Mouse (Mus musculus) midbrain, embryonic 15.5 days (tissue): ENCODE measurements at regions not wholly inside any gene's neighbourhood (a gene's known extent, or its start where the extent isn't known, plus 50 kb on each side); places are given as distances from the start of the nearest gene placed in this dataset.

Source experiments
- ATAC-seq: fragments of 200-750 bp; cut with Nextera tagmentation; replicated peaks from 2 replicates; pipeline ENCODE4 v1.8.0; 2017; ENCODE audit warnings: moderate TSS enrichment
- H3K27ac ChIP-seq: fragments of 300-500 bp; sonication (generic); 2 replicates; pipeline ENCODE4 v1.5.1; 2015; ENCODE audit warnings: mild to moderate bottlenecking, inconsistent platforms
- H3K27me3 ChIP-seq: fragments of 300-500 bp; sonication (generic); replicated peaks from 2 replicates; pipeline ENCODE4 v1.6.1; 2015; ENCODE audit warnings: inconsistent platforms
- H3K36me3 ChIP-seq: fragments of 300-500 bp; sonication (generic); replicated peaks from 2 replicates; pipeline ENCODE4 v1.6.1; 2015; ENCODE audit warnings: inconsistent platforms
- H3K4me1 ChIP-seq: fragments of 300-500 bp; sonication (generic); 2 replicates; pipeline ENCODE4 v1.6.1; 2015; ENCODE audit warnings: inconsistent platforms
- H3K4me2 ChIP-seq: fragments of 300-500 bp; sonication (generic); 2 replicates; pipeline ENCODE4 v1.6.1; 2015; ENCODE audit warnings: inconsistent platforms, mild to moderate bottlenecking, moderate library complexity
- H3K4me3 ChIP-seq: fragments of 300-500 bp; sonication (generic); 2 replicates; pipeline ENCODE4 v1.5.1; 2015; ENCODE audit warnings: mild to moderate bottlenecking, inconsistent platforms
- H3K9ac ChIP-seq: fragments of 300-500 bp; sonication (generic); 2 replicates; pipeline ENCODE4 v1.6.1; 2015; ENCODE audit warnings: mild to moderate bottlenecking, inconsistent platforms
- H3K9me3 ChIP-seq: fragments of 300-500 bp; sonication (generic); 2 replicates; pipeline ENCODE4 v1.6.1; 2016; ENCODE audit warnings: inconsistent platforms
- WGBS: fragments of 180-500 bp; shearing (Covaris S2); methylation state at CpG from one replicate; pipeline ENCODE4 v1.1.7; 2015; ENCODE audit warnings: mixed read lengths; 5-methylcytosine and 5-hydroxymethylcytosine counted together

GRCm38 (mm10) chr12:110026033-110026750, 252.7 kb upstream of the Dio3 start:
- H3K36me3 ChIP-seq, result no peaks in the 10 kb centered on the region
- H3K9ac ChIP-seq, result no peak overlapping the region
- no peaks in the 10 kb centered on the region for H3K9me3 ChIP-seq
- H3K27ac ChIP-seq, result no peak overlapping the region
- WGBS, result 31% methylated on average over 11 of the region's 11 CpGs
- H3K27me3 ChIP-seq, result no peaks in the 10 kb centered on the region
- H3K4me3 ChIP-seq, result no peak overlapping the region
- no peak for ATAC-seq
- peaks cover 19% of the 10 kb centered on the region for H3K4me1 ChIP-seq
- no peak overlapping the region for H3K4me2 ChIP-seq

- Histone ChIP-seq H3K36me3 (no peaks in the 10 kb centered on the region), H3K4me2 (no peak overlapping the region), H3K9ac (no peak overlapping the region), H3K27ac (no peak overlapping the region), H3K4me3 (no peak overlapping the region), H3K9me3 (no peaks in the 10 kb centered on the region), H3K27me3 (no peaks in the 10 kb centered on the region), H3K4me1 (peaks cover 19% of the 10 kb centered on the region)
- ATAC-seq, result no peak
- WGBS, result 66% methylated on average over 6 of the region's 6 CpGs
These were observed 251.5 kb upstream of the Dio3 start for GRCm38 (mm10) chr12:110027345-110027744.

GRCm38 (mm10) chr12:110027976-110028375, 250.9 kb upstream of the Dio3 start:
- WGBS, result 60% methylated on average over 12 of the region's 12 CpGs
- ATAC-seq, result no peak

GRCm38 (mm10) chr12:110028646-110029045, 250.2 kb upstream of the Dio3 start:
- no peak for ATAC-seq

More at GRCm38 (mm10) chr12:110027976-110028375, 250.9 kb upstream of the Dio3 start:
- Histone ChIP-seq H3K4me1 (peaks cover 19% of the 10 kb centered on the region), H3K4me3 (no peak overlapping the region), H3K9me3 (no peaks in the 10 kb centered on the region), H3K36me3 (no peaks in the 10 kb centered on the region), H3K27ac (no peak overlapping the region), H3K27me3 (no peaks in the 10 kb centered on the region), H3K9ac (no peak overlapping the region), H3K4me2 (no peak overlapping the region)

GRCm38 (mm10) chr12:110031326-110031725, 247.5 kb upstream of the Dio3 start:
- WGBS, result 57% methylated on average over 6 of the region's 6 CpGs
- Histone ChIP-seq H3K9me3 (no peaks in the 10 kb centered on the region), H3K27me3 (no peaks in the 10 kb centered on the region), H3K27ac (no peak overlapping the region), H3K4me1 (peaks cover 12% of the 10 kb centered on the region), H3K36me3 (no peaks in the 10 kb centered on the region), H3K9ac (no peak overlapping the region), H3K4me2 (no peak overlapping the region), H3K4me3 (no peak overlapping the region)
- ATAC-seq, result no peak

More at GRCm38 (mm10) chr12:110028646-110029045, 250.2 kb upstream of the Dio3 start:
- H3K27ac ChIP-seq, result no peak overlapping the region
- no peak overlapping the region for H3K9ac ChIP-seq
- no peak overlapping the region for H3K4me2 ChIP-seq
- H3K27me3 ChIP-seq, result no peaks in the 10 kb centered on the region
- H3K9me3 ChIP-seq, result no peaks in the 10 kb centered on the region
- H3K4me1 ChIP-seq, result peaks cover 19% of the 10 kb centered on the region
- 71% methylated on average over 9 of the region's 9 CpGs for WGBS
- H3K36me3 ChIP-seq, result no peaks in the 10 kb centered on the region
- H3K4me3 ChIP-seq, result no peak overlapping the region

GRCm38 (mm10) chr12:110035171-110035570, 243.7 kb upstream of the Dio3 start:
- no peak for ATAC-seq
- WGBS, result 75% methylated on average over 8 of the region's 8 CpGs
- no peaks in the 10 kb centered on the region for H3K4me1 ChIP-seq

GRCm38 (mm10) chr12:110040682-110041081, 238.2 kb upstream of the Dio3 start:
- H3K27me3 ChIP-seq, result no peaks in the 10 kb centered on the region
- no peak overlapping the region for H3K4me3 ChIP-seq
- no peak overlapping the region for H3K4me2 ChIP-seq
- ATAC-seq, result no peak
- no peaks in the 10 kb centered on the region for H3K9me3 ChIP-seq
- WGBS, result 59% methylated on average over 15 of the region's 15 CpGs
- no peaks in the 10 kb centered on the region for H3K4me1 ChIP-seq
- no peak overlapping the region for H3K27ac ChIP-seq
- H3K9ac ChIP-seq, result no peak overlapping the region
- H3K36me3 ChIP-seq, result no peaks in the 10 kb centered on the region

More at GRCm38 (mm10) chr12:110035171-110035570, 243.7 kb upstream of the Dio3 start:
- Histone ChIP-seq H3K9ac (no peak overlapping the region), H3K4me2 (no peak overlapping the region), H3K27ac (no peak overlapping the region), H3K27me3 (no peaks in the 10 kb centered on the region), H3K4me3 (no peak overlapping the region), H3K9me3 (no peaks in the 10 kb centered on the region), H3K36me3 (no peaks in the 10 kb centered on the region)

GRCm38 (mm10) chr12:110041782-110042181, 237.1 kb upstream of the Dio3 start:
- no peak overlapping the region for H3K27ac ChIP-seq
- no peak overlapping the region for H3K4me3 ChIP-seq
- no peaks in the 10 kb centered on the region for H3K36me3 ChIP-seq
- no peaks in the 10 kb centered on the region for H3K9me3 ChIP-seq
- no peak overlapping the region for H3K9ac ChIP-seq
- 71% methylated on average over 3 of the region's 3 CpGs for WGBS
- no peaks in the 10 kb centered on the region for H3K27me3 ChIP-seq
- no peak overlapping the region for H3K4me2 ChIP-seq
- no peak for ATAC-seq
- H3K4me1 ChIP-seq, result no peaks in the 10 kb centered on the region

GRCm38 (mm10) chr12:110044266-110044665, 234.6 kb upstream of the Dio3 start:
- Histone ChIP-seq H3K9ac (no peak overlapping the region), H3K4me2 (no peak overlapping the region), H3K36me3 (no peaks in the 10 kb centered on the region), H3K9me3 (no peaks in the 10 kb centered on the region), H3K27ac (no peak overlapping the region), H3K27me3 (no peaks in the 10 kb centered on the region), H3K4me1 (no peaks in the 10 kb centered on the region), H3K4me3 (no peak overlapping the region)
- 80% methylated on average over 5 of the region's 5 CpGs for WGBS
- no peak for ATAC-seq

GRCm38 (mm10) chr12:110044721-110045120, 234.1 kb upstream of the Dio3 start:
- Histone ChIP-seq H3K36me3 (no peaks in the 10 kb centered on the region), H3K4me3 (no peak overlapping the region), H3K9ac (no peak overlapping the region), H3K4me2 (no peak overlapping the region), H3K9me3 (no peaks in the 10 kb centered on the region), H3K4me1 (no peaks in the 10 kb centered on the region), H3K27me3 (no peaks in the 10 kb centered on the region), H3K27ac (no peak overlapping the region)
- WGBS, result 91% methylated on average over 5 of the region's 5 CpGs
- no peak for ATAC-seq

GRCm38 (mm10) chr12:110045770-110046330, 233.0 kb upstream of the Dio3 start:
- H3K4me2 ChIP-seq, result no peak overlapping the region
- no peak for ATAC-seq
- no peaks in the 10 kb centered on the region for H3K36me3 ChIP-seq
- 64% methylated on average over 17 of the region's 17 CpGs for WGBS
- no peaks in the 10 kb centered on the region for H3K9me3 ChIP-seq
- H3K9ac ChIP-seq, result no peak overlapping the region
- H3K4me3 ChIP-seq, result no peak overlapping the region
- no peak overlapping the region for H3K27ac ChIP-seq
- H3K4me1 ChIP-seq, result no peaks in the 10 kb centered on the region
- no peaks in the 10 kb centered on the region for H3K27me3 ChIP-seq

GRCm38 (mm10) chr12:110046613-110047012, 232.3 kb upstream of the Dio3 start:
- no peak for ATAC-seq
- 72% methylated on average over 9 of the region's 9 CpGs for WGBS
- H3K27me3 ChIP-seq, result no peaks in the 10 kb centered on the region
- no peak overlapping the region for H3K27ac ChIP-seq
- no peaks in the 10 kb centered on the region for H3K4me1 ChIP-seq
- H3K9ac ChIP-seq, result no peak overlapping the region
- no peak overlapping the region for H3K4me2 ChIP-seq
- no peak overlapping the region for H3K4me3 ChIP-seq
- H3K9me3 ChIP-seq, result no peaks in the 10 kb centered on the region
- H3K36me3 ChIP-seq, result no peaks in the 10 kb centered on the region
